Mouse (Mus musculus) heart, adult 2 months (tissue): ENCODE data around the gene Kmt5b.

Experiments used
- CTCF ChIP-seq: fragments of 200-600 bp; IDR thresholded peaks from 2 replicates; pipeline ENCODE4 v1.8.1; 2022; ENCODE audit warnings: antibody characterized with exemption, mild to moderate bottlenecking, moderate library complexity
- EP300 ChIP-seq: fragments of 200-500 bp; IDR thresholded peaks from 2 replicates; pipeline ENCODE4 v1.6.1; 2011; ENCODE audit warnings: low read depth, low read length, control low read depth; ENCODE audit not compliant: insufficient read depth

DNA sequence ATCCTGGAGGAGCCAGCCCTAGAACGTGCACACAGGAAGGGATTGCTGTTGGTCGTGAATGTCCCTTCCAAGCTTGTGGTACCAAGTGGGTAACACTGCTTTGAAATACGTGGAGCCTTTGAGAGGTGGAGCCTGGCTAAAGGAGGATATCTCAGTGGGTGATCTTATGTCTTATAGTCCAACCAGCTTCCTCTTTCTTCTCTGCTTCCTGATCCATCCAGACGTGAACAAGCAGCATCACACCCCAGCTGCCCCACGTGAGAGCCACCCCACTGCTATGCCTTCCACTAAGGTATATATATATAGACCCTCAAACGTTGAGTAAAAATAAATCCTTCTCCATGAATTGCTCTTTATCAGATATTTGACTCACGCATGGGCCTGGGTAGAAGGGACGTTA, 13.5 kb upstream of the Kmt5b start:
- TF ChIP-seq CTCF (no peak), EP300 (no peak)
